Mouse (Mus musculus): Measurements from ENCODE around the gene Ttc19.
"Not testable (repeated sequence)": the region's sequence is repeated elsewhere in the genome, so short reads cannot be mapped to it uniquely, and the experiment has no call there.

DNA sequence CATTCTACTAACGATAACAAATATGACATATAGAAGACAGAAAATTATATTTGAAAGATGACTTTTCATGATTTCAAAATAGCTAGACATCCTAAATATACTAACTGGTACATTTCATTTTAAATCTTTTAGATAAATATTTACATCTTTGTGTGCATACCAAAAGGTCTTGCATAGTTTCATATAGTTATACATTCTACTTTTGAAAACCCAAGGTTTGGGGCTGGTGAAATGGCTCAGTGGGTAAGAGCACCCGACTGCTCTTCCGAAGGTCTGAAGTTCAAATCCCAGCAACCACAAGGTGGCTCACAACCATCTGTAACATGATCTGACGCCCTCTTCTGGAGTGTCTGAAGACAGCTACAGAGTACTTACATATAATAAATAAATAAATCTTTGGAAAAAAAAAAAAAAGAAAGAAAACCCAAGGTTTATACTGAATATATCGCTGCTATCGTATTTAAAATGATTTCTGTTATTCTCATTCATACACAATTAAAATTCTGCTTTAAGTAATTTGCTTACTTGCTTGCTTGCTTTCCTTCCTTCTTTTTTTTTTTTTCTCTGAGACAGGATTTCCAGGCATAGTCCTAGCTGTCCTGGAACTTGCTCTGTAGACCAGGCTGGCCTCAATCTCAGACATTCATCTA lies 96.1 kb downstream of the Ttc19 start:
- TF ChIP-seq POLR2A (IDR thresholded peaks at IDR 0.05; ENCODE audit: borderline replicate concordance, extremely low read depth, insufficient read depth, insufficient read length, poor library complexity, severe bottlenecking); CTCF (IDR thresholded peaks at IDR 0.05; ENCODE audit: borderline replicate concordance, extremely low read depth, insufficient read depth, insufficient read length): not testable (repeated sequence)

Measured in brain, embryonic 14.5 days (tissue).